Mouse (Mus musculus): ENCODE measurements around the gene Adipor2.

Gene Adipor2

DNA sequence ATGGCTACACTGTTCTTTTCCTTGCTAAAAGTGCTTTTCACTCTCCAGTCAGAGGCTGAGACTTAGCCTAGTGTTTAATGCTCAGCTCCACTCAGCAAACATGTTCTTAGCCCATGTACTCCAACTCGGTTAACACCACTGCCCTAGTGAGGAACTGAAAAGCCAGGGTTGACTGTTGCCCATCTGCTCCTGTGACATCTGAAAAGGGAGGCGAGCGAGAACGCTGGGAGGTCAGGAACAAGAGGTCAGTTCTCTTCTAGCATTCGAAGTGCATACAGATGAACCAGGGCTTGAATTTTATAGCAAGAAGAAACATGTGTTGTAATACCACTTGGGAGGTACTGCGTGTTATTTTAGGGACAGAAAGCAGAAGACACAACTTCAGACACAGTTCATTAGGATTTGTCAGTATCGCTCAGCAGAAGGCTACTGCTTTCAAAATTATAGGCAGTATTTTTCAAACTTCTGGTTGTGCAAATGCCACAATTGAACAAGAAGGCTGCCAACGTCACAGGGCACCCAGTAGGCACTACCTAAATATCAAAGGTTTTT is 59.4 kb downstream of the Adipor2 start:
- no peak for DNase-seq (ENCODE audit: extremely low read depth, insufficient read length, low spot score)

- DNase-seq (ENCODE audit: extremely low read depth, insufficient read length, low spot score): no peak
These were observed 65.0 kb downstream of the Adipor2 start for GRCm38 (mm10) chr6:119352501-119352900.

GRCm38 (mm10) chr6:119351656-119352055 is 65.8 kb downstream of the Adipor2 start:
- DNase-seq (ENCODE audit: extremely low read depth, insufficient read length, low spot score): no peak

- no peak for DNase-seq (ENCODE audit: extremely low read depth, insufficient read length, low spot score)
These were observed 66.8 kb downstream of the Adipor2 start for GRCm38 (mm10) chr6:119350703-119351198.

GRCm38 (mm10) chr6:119348234-119348633 is 69.3 kb downstream of the Adipor2 start:
- DNase-seq (ENCODE audit: extremely low read depth, insufficient read length, low spot score): no peak

- no peak for DNase-seq (ENCODE audit: extremely low read depth, insufficient read length, low spot score)
These were observed 69.7 kb downstream of the Adipor2 start for GRCm38 (mm10) chr6:119347813-119348212.

GRCm38 (mm10) chr6:119346257-119346656 is 71.2 kb downstream of the Adipor2 start:
- no peak for DNase-seq (ENCODE audit: extremely low read depth, insufficient read length, low spot score)

- DNase-seq (ENCODE audit: extremely low read depth, insufficient read length, low spot score): no peak
These were observed 76.1 kb downstream of the Adipor2 start for GRCm38 (mm10) chr6:119341409-119341808.

DNA sequence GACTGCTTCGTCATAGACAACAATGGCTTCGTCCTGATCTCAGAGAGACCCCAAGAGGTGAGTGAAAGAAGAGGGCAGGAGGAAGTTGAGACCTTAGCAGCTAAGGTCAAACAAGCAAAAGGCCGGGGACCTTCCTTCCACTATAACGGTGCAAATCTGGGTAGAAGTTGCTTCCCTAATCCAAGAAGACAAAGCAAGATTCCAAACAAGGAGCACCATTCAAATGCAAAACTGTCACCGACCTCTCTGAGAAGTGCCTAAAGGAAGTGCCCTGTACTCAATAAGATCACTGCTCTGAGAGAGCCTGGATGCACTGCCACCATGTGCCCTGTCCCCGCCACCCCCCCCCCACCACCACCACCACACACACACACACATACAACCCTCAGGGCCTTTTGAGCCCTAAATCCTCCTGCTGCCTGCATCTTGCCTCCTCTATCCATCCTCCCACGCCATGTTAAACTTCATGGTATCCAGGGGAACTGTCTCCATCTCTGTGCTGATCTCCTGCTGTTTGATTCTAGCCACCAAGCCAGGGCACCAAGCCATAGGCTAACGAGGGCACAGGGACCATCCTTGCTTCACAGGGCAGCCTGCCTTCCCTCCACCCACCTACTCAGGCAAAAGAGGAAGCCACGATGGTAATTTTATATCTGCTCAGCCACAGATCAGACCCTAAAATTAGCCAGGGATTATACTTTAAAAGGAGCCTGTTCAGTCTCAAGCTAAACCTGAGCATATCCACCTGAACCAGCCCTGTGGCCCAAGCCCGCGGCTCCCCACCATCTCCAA is 79.2 kb downstream of the Adipor2 start:
- DNase-seq (ENCODE audit: extremely low read depth, insufficient read length, low spot score): no peak

GRCm38 (mm10) chr6:119337287-119337686 is 80.2 kb downstream of the Adipor2 start:
- DNase-seq (ENCODE audit: extremely low read depth, insufficient read length, low spot score): no peak

DNA sequence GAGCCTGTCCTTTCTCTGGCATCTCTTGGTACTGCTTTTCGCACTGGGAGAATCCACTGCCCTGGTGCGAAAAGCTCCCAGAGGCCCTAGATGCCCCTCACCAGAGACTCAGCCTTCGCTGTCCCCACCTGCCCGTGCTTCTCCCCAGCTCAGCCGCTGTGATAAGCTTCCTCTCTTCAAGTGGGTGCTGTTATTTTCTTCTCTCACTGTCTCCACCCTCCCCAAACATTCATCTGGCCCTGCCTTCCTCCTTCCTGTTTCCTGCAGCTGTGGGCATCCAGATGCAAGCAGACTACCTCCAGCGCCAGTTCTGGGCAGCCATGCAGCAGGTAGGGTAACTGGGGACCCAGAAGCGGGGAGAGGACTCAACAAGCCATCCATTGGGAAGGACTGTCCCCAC is 81.4 kb downstream of the Adipor2 start:
- DNase-seq (ENCODE audit: extremely low read depth, insufficient read length, low spot score): no peak

DNA sequence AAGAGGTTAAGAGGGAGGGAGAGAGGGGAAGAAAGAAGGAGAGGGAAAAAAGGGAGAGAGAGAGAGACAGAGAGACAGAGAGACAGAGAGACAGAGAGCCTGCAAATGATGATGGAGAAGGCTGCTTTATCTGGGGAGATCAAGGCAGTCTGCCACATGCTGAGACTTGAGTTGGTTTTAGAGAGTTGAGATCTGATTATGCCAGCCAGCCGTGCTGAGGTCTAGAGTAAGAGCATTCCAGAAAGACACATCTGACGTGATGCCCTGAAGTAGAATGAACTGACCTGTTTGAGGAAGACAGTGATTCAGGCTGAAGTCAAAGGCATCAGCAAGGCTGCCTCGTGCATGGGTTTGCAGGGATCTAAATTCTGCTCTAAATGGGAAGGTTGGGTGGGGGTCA is 83.7 kb downstream of the Adipor2 start:
- no peak for DNase-seq (ENCODE audit: extremely low read depth, insufficient read length, low spot score)

GRCm38 (mm10) chr6:119333202-119333601 is 84.3 kb downstream of the Adipor2 start:
- DNase-seq (ENCODE audit: extremely low read depth, insufficient read length, low spot score): peak; percentile 57

DNA sequence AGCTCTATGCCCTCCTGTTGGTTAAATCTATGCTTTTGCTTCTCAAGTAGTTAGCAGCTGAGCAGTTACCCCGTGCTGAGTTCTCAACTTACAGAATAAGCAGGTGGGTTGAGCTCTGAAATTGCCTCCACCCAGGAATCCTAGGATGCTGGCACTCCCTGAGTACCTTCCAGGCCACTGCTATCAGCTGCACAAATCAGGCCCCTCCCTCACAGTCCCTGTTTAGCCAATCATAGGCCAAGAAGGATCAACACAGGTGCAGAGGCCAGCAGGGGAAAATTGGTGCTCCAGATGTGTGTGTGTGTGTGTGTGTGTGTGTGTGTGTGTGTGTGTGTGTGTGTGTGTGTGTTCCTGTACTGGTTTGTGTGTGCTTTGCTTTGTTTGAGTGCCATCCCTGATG is 85.4 kb downstream of the Adipor2 start:
- DNase-seq (ENCODE audit: extremely low read depth, insufficient read length, low spot score): no peak

DNA sequence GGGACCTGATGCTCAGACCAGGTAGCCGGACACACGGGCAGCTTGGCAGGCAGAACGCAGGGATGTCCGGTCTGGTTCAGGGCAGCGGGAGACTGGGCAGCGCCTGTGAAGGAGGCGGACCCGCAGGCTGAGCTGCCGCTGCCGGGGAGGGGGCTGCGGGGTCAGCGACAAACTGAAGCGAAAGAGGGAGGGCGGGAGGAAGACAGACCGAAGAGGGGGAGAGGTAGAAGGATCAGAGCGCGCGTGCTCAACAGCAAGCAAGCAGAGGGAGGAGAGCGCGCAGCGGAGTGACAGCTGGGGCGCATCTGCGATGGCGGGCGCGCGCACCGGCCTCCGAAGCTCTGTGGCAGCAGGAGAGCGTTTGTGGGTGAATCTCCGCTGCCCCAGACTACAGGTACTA is 87.0 kb downstream of the Adipor2 start, which contains the start of gene Lrtm2:
Lrtm2 (minus strand) TSS at position 261 of the 400 bp plus-strand sequence.
- DNase-seq (ENCODE audit: extremely low read depth, insufficient read length, low spot score): no peak

- DNase-seq (ENCODE audit: extremely low read depth, insufficient read length, low spot score): no peak
These were observed 87.6 kb downstream of the Adipor2 start for GRCm38 (mm10) chr6:119329936-119330335.

DNA sequence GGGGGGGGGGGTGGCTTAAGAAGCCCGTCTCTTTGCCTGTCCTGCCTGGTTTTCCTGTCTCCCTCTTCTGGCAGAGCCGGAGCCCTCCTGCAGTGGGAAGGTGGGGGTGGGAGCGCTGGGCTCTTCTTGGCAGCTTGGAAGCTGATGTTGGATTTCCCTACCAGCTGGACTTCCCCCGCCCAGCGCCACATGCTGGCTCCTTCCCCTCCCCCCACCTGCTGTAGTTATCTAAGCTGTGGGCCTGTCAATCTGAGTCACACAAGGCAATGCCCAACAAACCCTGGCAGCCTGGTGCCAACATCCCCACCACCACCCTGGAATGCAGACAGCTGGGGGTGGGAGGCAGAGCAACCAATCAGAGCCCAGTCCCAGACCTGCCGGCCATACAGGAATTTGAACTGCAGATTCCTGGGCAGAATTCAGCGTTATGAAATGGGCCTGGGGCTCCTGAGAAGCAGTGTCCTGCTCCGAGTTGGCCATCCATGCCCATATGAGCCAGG is 88.2 kb downstream of the Adipor2 start:
- DNase-seq (ENCODE audit: extremely low read depth, insufficient read length, low spot score): peak; percentile 72

- no peak for DNase-seq (ENCODE audit: extremely low read depth, insufficient read length, low spot score)
These were observed 88.9 kb downstream of the Adipor2 start for GRCm38 (mm10) chr6:119328521-119329115.

DNA sequence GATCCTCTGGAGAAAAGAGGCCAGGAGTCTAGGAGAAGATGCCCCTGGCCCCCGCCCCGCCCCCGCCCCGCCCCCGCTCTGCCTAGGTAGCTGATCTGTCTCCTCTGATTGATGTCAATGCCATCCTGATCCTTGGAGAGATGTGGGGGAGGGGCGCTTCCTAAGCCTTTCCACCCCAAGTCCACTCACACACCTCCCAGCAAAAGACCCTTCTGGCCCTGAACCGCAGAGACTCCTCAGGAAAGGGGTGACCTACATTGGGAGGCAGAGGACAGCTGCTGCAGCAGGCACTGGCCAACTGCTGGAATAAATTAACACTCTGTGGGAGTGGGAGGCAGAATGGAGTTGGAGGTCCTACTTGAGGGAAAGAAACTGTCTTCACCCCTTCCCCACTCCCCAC is 91.0 kb downstream of the Adipor2 start:
- DNase-seq (ENCODE audit: extremely low read depth, insufficient read length, low spot score): no peak

DNA sequence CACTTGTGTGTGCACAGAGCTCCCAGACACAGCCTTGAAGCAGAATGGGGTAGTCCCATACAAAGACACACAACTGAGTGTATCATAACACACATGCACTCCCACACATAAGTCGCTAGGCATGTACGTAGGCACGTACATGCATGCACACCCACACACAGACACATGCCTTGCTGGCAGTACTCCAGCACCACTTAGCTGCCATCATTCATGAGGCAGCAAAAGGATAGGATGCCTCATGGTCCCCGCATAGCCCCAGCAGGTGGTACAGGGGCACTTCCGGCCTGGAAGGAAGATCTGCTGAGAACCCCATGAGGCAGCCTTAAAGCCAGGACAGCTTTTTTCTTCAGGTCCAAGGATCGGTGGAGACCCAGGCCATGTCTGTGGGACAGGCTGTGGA is 91.5 kb downstream of the Adipor2 start:
- DNase-seq (ENCODE audit: extremely low read depth, insufficient read length, low spot score): no peak

GRCm38 (mm10) chr6:119324776-119325175 is 92.7 kb downstream of the Adipor2 start:
- no peak for DNase-seq (ENCODE audit: extremely low read depth, insufficient read length, low spot score)

GRCm38 (mm10) chr6:119321752-119322151 is 95.8 kb downstream of the Adipor2 start:
- DNase-seq (ENCODE audit: extremely low read depth, insufficient read length, low spot score): no peak

All from 3134 (cell line).